Mouse (Mus musculus): ENCODE measurements at regions not wholly inside any gene's neighbourhood (a gene's known extent, or its start where the extent isn't known, plus 50 kb on each side); places are given as distances from the start of the nearest gene placed in this dataset.
A peak's percentile ranks its signal among the peaks of the same experiment; 100 is the strongest.

DNA sequence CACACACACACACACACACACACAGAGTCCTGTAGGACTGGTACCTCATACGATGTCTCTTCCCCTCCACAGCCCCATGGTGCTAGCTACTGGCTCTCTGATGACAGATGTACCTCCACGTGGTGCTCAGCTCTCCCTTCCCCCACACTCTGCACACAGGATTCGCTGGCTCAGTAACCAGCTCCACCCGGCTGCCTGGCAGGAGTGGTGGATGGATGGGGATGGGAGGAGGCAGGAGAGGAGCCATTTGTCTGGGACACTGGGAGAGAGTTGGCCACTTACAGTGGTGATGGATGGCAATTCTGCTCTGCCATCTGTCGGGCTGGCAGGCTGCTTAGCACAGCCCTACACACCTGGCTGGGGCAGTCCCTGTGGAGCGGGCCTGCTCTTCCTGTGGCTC lies 174.7 kb upstream of the Grik3 start:
- Histone ChIP-seq H3K4me1 (ENCODE audit: control insufficient read depth, insufficient read depth, low read length) (peaks cover 68% of the 10 kb centered on the region), H3K4me3 (ENCODE audit: insufficient read depth, low read depth, low read length) (no peak overlapping the region), H3K27ac (ENCODE audit: insufficient read depth, low read depth, low read length) (no peak overlapping the region)
- TF ChIP-seq POLR2A (IDR thresholded peaks at IDR 0.05; ENCODE audit: insufficient read depth, low read depth, low read length) (no peak), CTCF (IDR thresholded peaks at IDR 0.05; ENCODE audit: insufficient read depth, low read depth, low read length) (no peak)
- WGBS = 54% methylated on average over 6 of the region's 6 CpGs

DNA sequence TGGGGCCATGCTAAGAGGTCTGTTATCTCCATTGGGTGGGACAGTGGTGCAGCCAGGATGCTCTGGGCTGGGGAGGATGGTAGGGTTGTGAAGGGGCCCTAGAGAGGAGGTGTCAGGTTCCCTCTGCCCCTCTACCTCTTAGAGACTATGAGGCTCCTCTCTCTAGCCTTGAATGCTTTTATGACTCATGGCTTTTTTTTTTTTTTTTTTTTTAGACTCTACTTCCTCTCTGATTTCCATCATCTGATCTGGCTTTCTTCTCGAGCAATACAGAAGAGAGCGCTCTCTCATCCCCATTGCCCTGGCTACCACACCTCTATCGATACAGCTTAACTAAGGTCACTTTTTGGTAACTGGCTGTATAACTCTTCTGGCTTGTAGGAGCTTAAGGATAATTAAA lies 176.6 kb upstream of the Grik3 start:
- Histone ChIP-seq H3K4me3 (ENCODE audit: insufficient read depth, low read depth, low read length) (no peak overlapping the region), H3K4me1 (ENCODE audit: control insufficient read depth, insufficient read depth, low read length) (peaks cover 61% of the 10 kb centered on the region), H3K27ac (ENCODE audit: insufficient read depth, low read depth, low read length) (peak overlapping the region; percentile 53)
- 52% methylated on average over 3 of the region's 3 CpGs for WGBS
- no peak for TF ChIP-seq POLR2A (IDR thresholded peaks at IDR 0.05; ENCODE audit: insufficient read depth, low read depth, low read length)
- no peak for TF ChIP-seq CTCF (IDR thresholded peaks at IDR 0.05; ENCODE audit: insufficient read depth, low read depth, low read length)

DNA sequence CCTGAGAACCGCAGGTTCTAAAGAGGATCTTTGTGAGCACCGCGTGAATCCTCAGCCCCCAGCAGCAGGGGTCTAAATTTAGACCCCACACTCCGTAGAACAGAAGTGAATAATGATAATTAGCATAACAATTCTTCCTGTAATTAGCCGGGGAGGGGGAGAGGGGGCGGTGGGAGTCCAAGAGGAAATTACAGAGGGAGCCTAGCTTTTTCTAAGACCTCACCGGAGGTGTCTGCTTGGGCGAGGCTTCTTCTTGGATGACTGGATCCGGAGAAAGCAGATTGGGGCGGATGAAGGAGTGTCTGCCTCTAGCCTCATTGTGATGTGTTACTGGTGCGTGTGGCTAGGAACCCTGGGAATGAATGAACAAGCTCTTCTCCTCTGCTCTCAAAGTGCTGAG lies 177.2 kb upstream of the Grik3 start:
- peaks cover 61% of the 10 kb centered on the region for H3K4me1 ChIP-seq (ENCODE audit: control insufficient read depth, insufficient read depth, low read length)
- peak overlapping the region; percentile 53; the same call in 1 of the 2 replicates for H3K27ac ChIP-seq (ENCODE audit: insufficient read depth, low read depth, low read length)
- no peak for TF ChIP-seq POLR2A (IDR thresholded peaks at IDR 0.05; ENCODE audit: insufficient read depth, low read depth, low read length)
- TF ChIP-seq CTCF (IDR thresholded peaks at IDR 0.05; ENCODE audit: insufficient read depth, low read depth, low read length) = no peak
- WGBS = 2% methylated on average over 11 of the region's 11 CpGs
- no peak overlapping the region for H3K4me3 ChIP-seq (ENCODE audit: insufficient read depth, low read depth, low read length)

DNA sequence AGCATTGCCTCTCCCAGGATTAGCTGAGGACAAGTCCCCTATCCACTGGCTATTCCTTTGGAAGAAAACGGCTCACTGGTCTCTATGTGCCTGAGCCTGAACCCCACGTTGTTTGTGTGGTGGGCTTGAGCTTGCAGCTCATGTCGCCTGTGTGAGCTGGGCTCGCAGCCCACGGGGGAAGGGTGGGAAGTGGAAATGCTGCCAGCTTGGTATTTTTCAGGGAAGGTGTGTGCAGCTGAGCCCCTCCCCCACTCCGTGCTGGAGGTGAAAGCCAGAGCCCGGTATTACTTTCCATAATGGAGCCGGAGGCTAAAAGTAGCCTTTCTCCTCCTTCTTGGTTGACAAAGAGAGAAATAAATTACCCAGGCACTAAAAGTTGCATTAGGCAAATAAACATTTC lies 180.5 kb upstream of the Zc3h12a start:
- Histone ChIP-seq H3K4me3 (ENCODE audit: insufficient read depth, low read depth, low read length) (no peak overlapping the region), H3K27ac (ENCODE audit: insufficient read depth, low read depth, low read length) (no peak overlapping the region), H3K4me1 (ENCODE audit: control insufficient read depth, insufficient read depth, low read length) (peaks cover 43% of the 10 kb centered on the region)
- TF ChIP-seq CTCF (IDR thresholded peaks at IDR 0.05; ENCODE audit: insufficient read depth, low read depth, low read length) (no peak), POLR2A (IDR thresholded peaks at IDR 0.05; ENCODE audit: insufficient read depth, low read depth, low read length) (no peak)
- 34% methylated on average over 8 of the region's 8 CpGs for WGBS

DNA sequence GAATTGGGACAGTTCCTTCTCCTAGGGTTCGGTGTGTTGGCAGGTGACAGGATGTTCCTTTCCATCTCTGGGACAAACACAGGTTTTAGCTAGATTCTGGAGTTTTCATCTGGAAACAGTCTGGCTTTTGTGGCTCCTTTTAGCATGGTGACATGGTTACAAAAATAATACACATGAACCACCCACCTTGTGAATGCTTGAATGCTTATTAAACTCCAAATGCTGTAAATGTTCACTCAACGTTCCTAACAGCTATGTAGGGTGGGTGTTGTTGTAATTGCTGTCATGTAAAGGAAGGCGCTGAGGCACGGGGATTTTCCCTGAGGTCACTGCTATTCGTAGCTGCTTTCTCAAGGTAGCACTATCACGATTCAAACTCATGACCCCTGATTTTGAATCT lies 178.1 kb upstream of the Zc3h12a start:
- Histone ChIP-seq H3K4me1 (ENCODE audit: control insufficient read depth, insufficient read depth, low read length) (peaks cover 29% of the 10 kb centered on the region), H3K27ac (ENCODE audit: insufficient read depth, low read depth, low read length) (no peak overlapping the region), H3K4me3 (ENCODE audit: insufficient read depth, low read depth, low read length) (no peak overlapping the region)
- WGBS = 49% methylated on average over 6 of the region's 6 CpGs
- TF ChIP-seq POLR2A (IDR thresholded peaks at IDR 0.05; ENCODE audit: insufficient read depth, low read depth, low read length) (no peak), CTCF (IDR thresholded peaks at IDR 0.05; ENCODE audit: insufficient read depth, low read depth, low read length) (no peak)

DNA sequence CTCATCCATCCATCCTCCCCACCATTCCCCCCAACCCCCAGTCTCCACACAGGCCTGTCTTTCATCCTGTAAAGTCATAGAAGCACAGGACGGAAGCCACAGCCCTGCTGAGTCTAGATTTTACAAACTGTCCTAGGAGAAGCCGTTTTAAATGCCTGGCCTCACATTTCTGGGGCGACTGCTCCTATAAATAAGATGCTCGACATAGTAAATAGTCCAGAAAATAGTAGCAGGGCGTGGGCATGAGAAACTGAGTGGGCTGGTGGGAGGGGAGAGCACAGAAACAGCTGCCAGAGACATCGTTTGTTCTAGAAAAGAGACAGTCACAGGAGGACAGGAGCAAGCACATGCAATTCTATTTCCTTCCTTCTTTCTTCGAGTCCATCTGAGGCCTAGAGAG lies 175.0 kb upstream of the Zc3h12a start:
- H3K27ac ChIP-seq (ENCODE audit: insufficient read depth, low read depth, low read length) = peak overlapping the region; percentile 27; the same call in 1 of the 2 replicates
- WGBS = 23% methylated on average over 7 of the region's 7 CpGs
- peaks cover 30% of the 10 kb centered on the region for H3K4me1 ChIP-seq (ENCODE audit: control insufficient read depth, insufficient read depth, low read length)
- TF ChIP-seq CTCF (IDR thresholded peaks at IDR 0.05; ENCODE audit: insufficient read depth, low read depth, low read length) (no peak), POLR2A (IDR thresholded peaks at IDR 0.05; ENCODE audit: insufficient read depth, low read depth, low read length) (no peak)
- H3K4me3 ChIP-seq (ENCODE audit: insufficient read depth, low read depth, low read length) = no peak overlapping the region

DNA sequence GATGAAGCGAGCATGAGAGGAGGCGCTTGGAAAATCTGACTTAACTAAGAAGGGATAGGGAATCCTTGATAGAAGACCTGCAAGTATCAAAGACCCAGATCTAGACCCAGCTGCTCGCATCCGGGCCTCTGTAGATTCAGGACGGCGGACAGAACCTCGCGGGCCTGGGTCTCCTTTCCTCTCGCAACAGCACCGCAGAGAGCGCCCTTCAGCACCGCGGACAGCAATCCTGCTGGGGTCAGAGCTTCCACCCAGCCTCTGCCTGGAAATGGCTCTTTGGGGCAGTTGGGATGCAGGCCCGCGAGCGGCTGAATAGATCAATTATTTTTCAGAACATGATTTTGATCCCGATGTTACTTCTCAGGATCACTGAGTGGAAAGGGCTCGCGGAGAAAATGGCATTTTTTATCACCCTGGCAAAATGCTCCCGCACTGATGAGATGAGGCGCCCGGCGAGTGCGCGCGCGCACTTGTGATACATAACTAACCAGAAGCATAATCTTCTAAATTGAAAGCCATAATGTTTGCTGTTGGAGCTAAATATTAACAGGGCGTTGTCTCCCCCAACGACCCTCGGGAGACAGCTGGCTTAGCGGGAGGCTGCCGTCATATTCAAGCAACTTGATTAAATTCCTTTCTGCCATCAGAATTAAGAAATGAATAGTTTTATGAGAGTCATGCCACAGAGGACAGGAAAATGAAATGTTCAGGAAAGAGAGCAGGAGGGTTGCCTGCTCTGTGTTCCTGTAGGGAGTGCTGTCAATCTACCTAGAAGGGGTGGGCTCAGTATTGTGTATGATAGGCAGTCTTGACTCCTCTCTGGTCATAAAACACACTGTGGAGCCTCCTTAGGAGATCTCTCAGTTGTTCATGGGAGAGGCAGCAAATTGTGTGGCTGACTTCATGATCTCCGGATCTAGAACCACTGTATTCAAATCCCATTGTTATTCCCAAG lies 173.1 kb upstream of the Zc3h12a start:
- Histone ChIP-seq H3K4me1 (ENCODE audit: control insufficient read depth, insufficient read depth, low read length) (peaks cover 28% of the 10 kb centered on the region), H3K27ac (ENCODE audit: insufficient read depth, low read depth, low read length) (no peak overlapping the region), H3K4me3 (ENCODE audit: insufficient read depth, low read depth, low read length) (no peak overlapping the region)
- TF ChIP-seq POLR2A (IDR thresholded peaks at IDR 0.05; ENCODE audit: insufficient read depth, low read depth, low read length) (no peak), CTCF (IDR thresholded peaks at IDR 0.05; ENCODE audit: insufficient read depth, low read depth, low read length) (no peak)
- 45% methylated on average over 33 of the region's 33 CpGs for WGBS

DNA sequence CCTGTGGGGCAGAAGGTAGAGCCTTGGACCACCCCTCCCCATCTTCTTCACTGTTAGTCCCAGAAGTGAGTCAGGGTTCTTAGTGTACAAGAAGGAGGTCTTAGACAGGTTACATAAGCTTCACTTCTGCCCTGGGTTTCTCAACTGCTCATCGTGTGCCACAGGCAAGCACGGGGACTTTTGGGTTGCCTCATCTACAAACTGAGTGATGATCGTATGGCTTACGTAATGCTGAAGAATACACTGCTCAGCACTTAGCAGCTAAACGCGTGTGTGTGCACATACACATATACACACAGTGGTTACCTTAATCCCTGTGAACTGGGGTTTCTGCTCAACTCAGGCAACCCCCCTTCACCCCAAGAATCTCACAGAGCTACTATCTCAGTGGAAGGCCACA lies 163.1 kb upstream of the Zc3h12a start:
- Histone ChIP-seq H3K27ac (ENCODE audit: insufficient read depth, low read depth, low read length) (no peak overlapping the region), H3K4me3 (ENCODE audit: insufficient read depth, low read depth, low read length) (no peak overlapping the region), H3K4me1 (ENCODE audit: control insufficient read depth, insufficient read depth, low read length) (peaks cover 26% of the 10 kb centered on the region)
- no peak for TF ChIP-seq POLR2A (IDR thresholded peaks at IDR 0.05; ENCODE audit: insufficient read depth, low read depth, low read length)
- WGBS = 77% methylated on average over 6 of the region's 6 CpGs

DNA sequence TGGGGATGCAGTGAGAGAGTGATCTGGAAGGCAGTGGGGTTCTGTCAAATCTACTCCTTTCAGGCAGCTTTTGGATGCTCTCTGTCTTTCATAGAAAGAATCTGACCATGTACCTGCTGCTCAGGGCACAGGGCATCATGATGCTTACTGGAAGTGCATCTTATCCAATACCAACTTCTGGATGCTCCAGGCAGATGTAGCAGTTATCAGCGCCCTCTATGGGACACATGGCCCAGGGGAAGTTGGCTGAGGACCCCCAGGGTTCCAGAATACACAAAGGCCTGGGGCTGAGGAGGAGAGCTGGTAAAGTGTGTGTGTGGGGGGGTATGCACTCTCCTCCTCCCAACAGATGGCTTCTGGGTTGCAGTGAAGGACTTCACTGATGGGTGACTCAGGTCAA lies 162.1 kb upstream of the Zc3h12a start:
- TF ChIP-seq CTCF (IDR thresholded peaks at IDR 0.05; ENCODE audit: insufficient read depth, low read depth, low read length) = 0 out of 2 replicates have a peak, but pooled peaks have one; percentile 31
- no peak for TF ChIP-seq POLR2A (IDR thresholded peaks at IDR 0.05; ENCODE audit: insufficient read depth, low read depth, low read length)
- 18% methylated on average over 1 of the region's 1 CpGs for whole genome bisulfite sequencing
- Histone ChIP-seq H3K4me3 (ENCODE audit: insufficient read depth, low read depth, low read length) (no peak overlapping the region), H3K27ac (ENCODE audit: insufficient read depth, low read depth, low read length) (peak overlapping the region; percentile 71), H3K4me1 (ENCODE audit: control insufficient read depth, insufficient read depth, low read length) (peaks cover 26% of the 10 kb centered on the region)
